Mouse (Mus musculus): ENCODE measurements around the gene Tvp23a. TPM values are rescaled to one million over a fixed set of nuclear protein-coding genes. Genes with fewer than 3 reads are reported as not detected.
A peak's percentile ranks its signal among the peaks of the same experiment; 100 is the strongest.

Gene Tvp23a
- polyA plus RNA-seq, 1 experiment from 2014 or later, result 2.4 TPM

DNA sequence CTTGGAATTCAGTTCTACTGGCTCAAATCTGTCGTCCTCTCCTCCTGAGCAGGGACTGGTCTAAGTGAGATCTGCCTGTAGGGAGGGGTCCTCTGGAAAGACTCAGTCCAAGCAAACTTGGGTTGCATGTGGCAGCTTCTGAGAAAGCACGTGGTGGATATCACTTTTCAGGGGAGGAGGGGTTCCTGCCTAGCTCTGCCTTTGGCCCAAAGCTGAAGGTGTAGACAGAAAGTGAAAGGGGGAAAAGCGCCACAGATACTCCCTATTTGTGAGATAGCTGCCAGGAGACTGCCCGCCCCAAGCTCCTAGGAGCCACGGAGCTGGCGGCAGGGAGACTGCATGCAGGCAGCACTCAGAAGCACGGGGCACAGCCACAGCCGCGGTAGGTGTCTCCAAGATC, 42.3 kb upstream of the Tvp23a start:
- ATAC-seq (ENCODE audit: low FRiP score, low TSS enrichment) (no peak), DNase-seq (ENCODE audit: low spot score) (no peak)
- no peaks in the 10 kb centered on the region for H3K36me3 ChIP-seq (ENCODE audit: control insufficient read depth, insufficient read depth, low read length)
- no peak overlapping the region for H3K27ac ChIP-seq (replicated peaks)
- H3K9me3 ChIP-seq (ENCODE audit: control insufficient read depth, low read length), result no peaks in the 10 kb centered on the region
- 0 out of 2 replicates have a peak overlapping the region, but pooled peaks have one; percentile 31 for H3K9ac ChIP-seq (ENCODE audit: low read length)
- H3K4me2 ChIP-seq (replicated peaks; ENCODE audit: low read depth), result peak overlapping the region; percentile 45; the same call in 1 of the 2 replicates
- no peak for TF ChIP-seq CTCF (IDR thresholded peaks at IDR 0.05; ENCODE audit: low read depth)
- TF ChIP-seq EP300 (optimal IDR thresholded peaks at IDR 0.05), result no peak
- WGBS, result 7% methylated on average over 9 of the region's 9 CpGs
- no peaks in the 10 kb centered on the region for H3K4me1 ChIP-seq (replicated peaks; ENCODE audit: control insufficient read depth, insufficient read depth)
- H3K4me3 ChIP-seq (ENCODE audit: low read depth, low read length), result peak overlapping the region; percentile 13; the same call in 1 of the 2 replicates
- no peaks in the 10 kb centered on the region for H3K27me3 ChIP-seq (ENCODE audit: control insufficient read depth, insufficient read depth, low read length)

DNA sequence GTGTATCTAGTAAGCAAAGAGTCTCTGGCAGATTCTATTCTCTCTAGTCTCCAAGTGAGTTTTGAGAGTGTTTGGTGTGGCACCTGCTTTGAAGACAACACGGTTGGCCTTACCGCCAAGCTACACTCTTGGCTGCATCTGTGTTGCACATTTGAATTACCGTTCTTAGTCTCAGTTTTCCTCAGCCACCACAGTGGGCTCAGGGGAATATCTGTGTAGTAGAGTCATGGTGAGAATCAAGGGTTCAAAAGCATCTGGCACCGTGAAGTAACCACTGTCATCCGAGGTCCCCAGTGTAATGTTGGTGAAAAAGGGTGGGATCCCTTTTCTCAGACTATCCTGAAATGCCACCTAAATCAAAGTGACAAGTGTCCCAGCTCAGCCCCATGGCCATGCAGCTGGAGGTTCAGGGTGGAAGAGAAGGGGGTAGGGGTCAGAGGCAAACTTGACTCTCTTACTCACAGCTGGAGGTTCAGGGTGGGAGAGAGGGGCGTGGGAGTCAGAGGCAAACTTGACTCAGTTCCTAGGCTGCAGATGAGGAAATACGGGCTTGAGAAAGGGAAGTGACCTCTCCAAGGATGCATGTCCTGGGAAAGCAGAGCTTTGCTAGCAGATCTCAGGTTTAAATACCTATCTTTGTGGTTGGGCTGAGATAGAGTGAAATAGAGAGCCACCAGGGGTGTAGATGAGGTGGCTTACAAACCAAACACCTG, 41.8 kb upstream of the Tvp23a start:
- Histone ChIP-seq H3K36me3 (ENCODE audit: control insufficient read depth, insufficient read depth, low read length) (no peaks in the 10 kb centered on the region), H3K27ac (replicated peaks) (no peak overlapping the region), H3K4me2 (replicated peaks; ENCODE audit: low read depth) (no peak overlapping the region), H3K4me1 (replicated peaks; ENCODE audit: control insufficient read depth, insufficient read depth) (no peaks in the 10 kb centered on the region), H3K9me3 (ENCODE audit: control insufficient read depth, low read length) (no peaks in the 10 kb centered on the region), H3K4me3 (ENCODE audit: low read depth, low read length) (no peak overlapping the region), H3K27me3 (ENCODE audit: control insufficient read depth, insufficient read depth, low read length) (no peaks in the 10 kb centered on the region), H3K9ac (ENCODE audit: low read length) (no peak overlapping the region)
- no peak for ATAC-seq (ENCODE audit: low FRiP score, low TSS enrichment)
- WGBS, result 76% methylated on average over 7 of the region's 7 CpGs
- DNase-seq (ENCODE audit: low spot score), result no peak
- no peak for TF ChIP-seq EP300 (optimal IDR thresholded peaks at IDR 0.05)
- TF ChIP-seq CTCF (IDR thresholded peaks at IDR 0.05; ENCODE audit: low read depth), result no peak

DNA sequence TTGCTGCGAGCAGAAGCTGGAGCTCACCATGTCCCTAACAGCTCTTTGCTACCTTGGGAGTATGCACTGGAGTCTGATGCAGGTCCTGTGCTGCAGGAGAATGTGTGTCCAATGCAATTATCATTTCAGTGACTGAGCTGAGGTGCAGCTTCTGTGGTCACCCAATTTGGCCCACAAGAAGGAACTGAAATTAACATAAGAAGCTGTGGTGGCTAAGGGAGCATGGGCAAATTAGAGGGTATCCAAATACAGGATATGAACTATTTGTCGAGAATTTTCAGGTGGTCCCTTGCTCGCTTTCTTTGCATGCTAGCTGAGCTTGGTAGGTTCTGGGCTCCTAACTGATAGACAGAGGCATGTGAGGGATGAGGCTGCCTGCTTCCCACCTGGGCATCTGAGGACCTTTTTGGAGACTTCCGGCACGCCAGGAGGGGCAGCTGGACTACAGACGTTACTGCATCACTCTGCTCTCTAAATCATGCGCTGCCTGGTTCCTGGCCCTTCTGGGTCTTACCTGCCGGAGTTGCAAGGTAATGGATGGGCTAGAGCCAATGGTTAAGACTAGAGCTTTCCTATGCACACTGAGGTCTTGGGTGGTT, 40.8 kb upstream of the Tvp23a start:
- 74% methylated on average over 8 of the region's 8 CpGs for WGBS
- Histone ChIP-seq H3K4me3 (ENCODE audit: low read depth, low read length) (no peak overlapping the region), H3K27ac (replicated peaks) (no peak overlapping the region), H3K4me1 (replicated peaks; ENCODE audit: control insufficient read depth, insufficient read depth) (no peaks in the 10 kb centered on the region), H3K9me3 (ENCODE audit: control insufficient read depth, low read length) (no peaks in the 10 kb centered on the region), H3K36me3 (ENCODE audit: control insufficient read depth, insufficient read depth, low read length) (no peaks in the 10 kb centered on the region), H3K27me3 (ENCODE audit: control insufficient read depth, insufficient read depth, low read length) (no peaks in the 10 kb centered on the region), H3K4me2 (replicated peaks; ENCODE audit: low read depth) (no peak overlapping the region), H3K9ac (ENCODE audit: low read length) (no peak overlapping the region)
- no peak for DNase-seq (ENCODE audit: low spot score)
- TF ChIP-seq EP300 (optimal IDR thresholded peaks at IDR 0.05) (no peak), CTCF (IDR thresholded peaks at IDR 0.05; ENCODE audit: low read depth) (no peak)
- no peak for ATAC-seq (ENCODE audit: low FRiP score, low TSS enrichment)

DNA sequence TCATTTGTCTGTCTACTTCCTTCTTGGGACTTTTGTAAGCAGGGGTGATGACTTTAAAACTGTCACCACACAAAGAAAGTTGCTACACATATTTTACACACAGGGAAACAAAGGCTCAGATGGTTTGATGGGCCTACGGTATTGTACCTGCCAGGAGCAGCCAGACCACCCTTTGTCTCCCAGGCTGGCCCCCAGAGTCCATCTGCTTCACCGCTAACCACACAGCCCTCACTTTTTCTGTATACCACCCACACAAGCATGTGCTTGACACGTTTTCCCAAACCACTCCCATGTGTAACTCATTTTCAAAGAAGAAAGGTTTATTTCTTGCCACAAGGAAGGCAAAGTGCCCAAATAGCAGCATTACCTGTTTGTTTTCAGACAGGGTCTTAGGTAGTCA, 39.8 kb upstream of the Tvp23a start:
- 56% methylated on average over 3 of the region's 3 CpGs for WGBS
- no peak for ATAC-seq (ENCODE audit: low FRiP score, low TSS enrichment)

DNA sequence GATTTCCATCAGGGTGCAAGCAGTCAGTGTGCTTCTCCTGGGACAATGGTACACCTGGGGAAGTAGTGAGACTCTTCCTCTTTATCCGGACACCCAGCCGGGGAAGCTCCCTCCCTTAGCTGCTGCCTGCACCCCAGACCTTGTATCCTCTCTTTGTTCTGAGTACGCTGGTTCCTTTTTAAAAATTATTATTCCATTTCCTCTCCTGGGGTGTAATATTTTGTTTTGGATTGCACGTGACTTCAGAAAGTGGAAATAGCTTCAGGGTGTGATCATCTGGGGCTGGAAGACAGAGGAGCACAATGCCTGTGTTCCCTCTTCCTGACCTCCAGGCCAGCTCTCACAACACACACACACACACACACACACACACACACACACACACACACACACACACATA, 35.2 kb upstream of the Tvp23a start:
- Histone ChIP-seq H3K9me3 (ENCODE audit: control insufficient read depth, low read length) (no peaks in the 10 kb centered on the region), H3K4me2 (replicated peaks; ENCODE audit: low read depth) (no peak overlapping the region), H3K4me3 (ENCODE audit: low read depth, low read length) (no peak overlapping the region), H3K36me3 (ENCODE audit: control insufficient read depth, insufficient read depth, low read length) (no peaks in the 10 kb centered on the region), H3K9ac (ENCODE audit: low read length) (no peak overlapping the region), H3K4me1 (replicated peaks; ENCODE audit: control insufficient read depth, insufficient read depth) (no peaks in the 10 kb centered on the region), H3K27me3 (ENCODE audit: control insufficient read depth, insufficient read depth, low read length) (no peaks in the 10 kb centered on the region), H3K27ac (replicated peaks) (no peak overlapping the region)
- DNase-seq (ENCODE audit: low spot score), result no peak
- no peak for ATAC-seq (ENCODE audit: low FRiP score, low TSS enrichment)
- 76% methylated on average over 4 of the region's 4 CpGs for WGBS
- TF ChIP-seq EP300 (optimal IDR thresholded peaks at IDR 0.05), result no peak
- TF ChIP-seq CTCF (IDR thresholded peaks at IDR 0.05; ENCODE audit: low read depth), result no peak

More for the DNA sequence above, 39.8 kb upstream of the Tvp23a start:
- H3K4me1 ChIP-seq (replicated peaks; ENCODE audit: control insufficient read depth, insufficient read depth), result no peaks in the 10 kb centered on the region
- no peaks in the 10 kb centered on the region for H3K36me3 ChIP-seq (ENCODE audit: control insufficient read depth, insufficient read depth, low read length)
- H3K27ac ChIP-seq (replicated peaks), result no peak overlapping the region
- H3K9me3 ChIP-seq (ENCODE audit: control insufficient read depth, low read length), result no peaks in the 10 kb centered on the region
- H3K4me3 ChIP-seq (ENCODE audit: low read depth, low read length), result no peak overlapping the region
- no peak for DNase-seq (ENCODE audit: low spot score)
- H3K9ac ChIP-seq (ENCODE audit: low read length), result no peak overlapping the region
- H3K4me2 ChIP-seq (replicated peaks; ENCODE audit: low read depth), result no peak overlapping the region
- no peaks in the 10 kb centered on the region for H3K27me3 ChIP-seq (ENCODE audit: control insufficient read depth, insufficient read depth, low read length)
- no peak for TF ChIP-seq CTCF (IDR thresholded peaks at IDR 0.05; ENCODE audit: low read depth)
- TF ChIP-seq EP300 (optimal IDR thresholded peaks at IDR 0.05), result no peak

DNA sequence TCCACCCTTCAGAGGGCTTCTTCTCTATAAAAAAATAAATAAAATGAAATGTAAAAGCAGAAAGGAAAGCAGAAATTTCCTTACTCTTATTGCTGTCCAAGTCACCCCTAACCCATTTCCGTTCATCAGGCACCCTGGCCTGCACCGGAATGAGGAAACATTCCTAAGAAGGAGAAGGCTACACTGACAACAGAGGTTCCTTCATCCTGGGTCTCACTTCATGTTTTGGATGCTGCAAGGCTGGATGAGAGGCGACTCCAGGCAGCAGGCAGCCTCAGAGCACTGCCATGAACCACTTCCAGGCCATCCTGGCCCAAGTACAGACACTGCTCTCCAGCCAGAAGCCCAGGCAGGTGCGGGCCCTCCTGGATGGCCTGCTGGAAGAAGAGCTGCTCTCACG, 32.7 kb upstream of the Tvp23a start, which contains the start of gene Ciita:
Ciita (plus strand) TSS at position 203 of the 400 bp plus-strand sequence.
- H3K27ac ChIP-seq (replicated peaks), result no peak within 1 kb of the TSS
- H3K36me3 ChIP-seq (ENCODE audit: control insufficient read depth, insufficient read depth, low read length), result no peaks in the 10 kb centered on the region
- H3K27me3 ChIP-seq (ENCODE audit: control insufficient read depth, insufficient read depth, low read length), result no peaks in the 10 kb centered on the region
- ATAC-seq (ENCODE audit: low FRiP score, low TSS enrichment) (no peak), DNase-seq (ENCODE audit: low spot score) (no peak)
- H3K4me2 ChIP-seq (replicated peaks; ENCODE audit: low read depth), result no peak within 1 kb of the TSS
- no peaks in the 10 kb centered on the region for H3K9me3 ChIP-seq (ENCODE audit: control insufficient read depth, low read length)
- H3K4me1 ChIP-seq (replicated peaks; ENCODE audit: control insufficient read depth, insufficient read depth), result no peaks in the 10 kb centered on the region
- no peak within 1 kb of the TSS for H3K9ac ChIP-seq (ENCODE audit: low read length)
- WGBS, result 77% methylated on average over 5 of the region's 5 CpGs
- no peak within 1 kb of the TSS for H3K4me3 ChIP-seq (ENCODE audit: low read depth, low read length)
- TF ChIP-seq EP300 (optimal IDR thresholded peaks at IDR 0.05), result no peak
- no peak for TF ChIP-seq CTCF (IDR thresholded peaks at IDR 0.05; ENCODE audit: low read depth)

All from stomach, postnatal 0 days (tissue).